In the genomic region with DNA sequence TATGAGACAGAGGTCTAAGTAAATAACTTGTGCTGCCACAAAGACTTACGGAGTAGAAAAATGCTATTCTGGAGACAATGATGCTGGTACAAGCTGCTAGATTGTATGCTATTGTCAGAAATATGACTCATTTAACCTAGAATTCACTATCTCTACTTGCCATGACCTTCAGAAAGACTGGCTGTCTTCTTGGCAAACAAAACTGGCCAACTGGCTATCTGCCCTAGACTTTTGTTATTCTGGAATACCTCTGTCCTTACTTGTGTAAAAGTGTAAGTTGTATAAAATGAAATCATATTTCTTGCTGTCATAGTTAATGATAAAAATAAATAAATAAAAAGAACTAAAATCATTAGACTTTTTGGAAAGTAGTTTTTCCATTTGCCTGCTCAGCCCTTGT, we compare ENCODE assay signal across 19 mouse cellular contexts.
"Had no signal": no experiment of that assay in that cellular context is flagged by ENCODE, and none has a peak within 500 bp of the region (broad histone marks: within the 10 kb centered on the region; RNA-seq: fewer than 3 reads in every experiment).

No protein-coding gene starts in this region.

- H3K27me3 ChIP-seq: kidney, embryonic 15.5 days; limb, embryonic 12.5 days; limb, embryonic 15.5 days; liver, embryonic 13.5 days; stomach, embryonic 15.5 days had no signal

- H3K4me2 ChIP-seq: kidney, embryonic 15.5 days; limb, embryonic 12.5 days; limb, embryonic 15.5 days; liver, embryonic 13.5 days; midbrain, embryonic 11.5 days; stomach, embryonic 15.5 days had no signal

- DNase-seq: kidney, adult 8-10 months; kidney, postnatal 10 days; kidney, postnatal 36 days; layer of hippocampus, postnatal 36 days; left cerebral cortex, postnatal 4 days; liver, embryonic 13.5 days; lung, adult 2 months; lung, postnatal 14 days; lung, postnatal 4 days; midbrain, embryonic 14.5 days; retina, postnatal 1 day; right cerebral cortex, postnatal 25 days; spleen, adult 18-20 months; thymus, postnatal 25 days had no signal

- H3K4me1 ChIP-seq: kidney, embryonic 15.5 days; limb, embryonic 12.5 days; limb, embryonic 15.5 days; liver, embryonic 13.5 days; stomach, embryonic 15.5 days had no signal

- H3K27ac ChIP-seq: kidney, embryonic 15.5 days; limb, embryonic 12.5 days; limb, embryonic 15.5 days; liver, embryonic 13.5 days; stomach, embryonic 15.5 days had no signal

- H3K9ac ChIP-seq: kidney, embryonic 15.5 days; limb, embryonic 12.5 days; limb, embryonic 15.5 days; liver, embryonic 13.5 days; stomach, embryonic 15.5 days had no signal

- H3K9me3 ChIP-seq: kidney, embryonic 15.5 days; limb, embryonic 12.5 days; limb, embryonic 15.5 days; liver, embryonic 13.5 days; stomach, embryonic 15.5 days had no signal

- H3K36me3 ChIP-seq: kidney, embryonic 15.5 days; limb, embryonic 12.5 days; limb, embryonic 15.5 days; liver, embryonic 13.5 days; stomach, embryonic 15.5 days had no signal

- H3K4me3 ChIP-seq: kidney, embryonic 15.5 days; limb, embryonic 12.5 days; limb, embryonic 15.5 days; liver, embryonic 13.5 days; stomach, embryonic 15.5 days had no signal
